Mouse (Mus musculus) thymus, postnatal 14 days (tissue): Measurements from ENCODE around the gene Triobp.
"Not testable (repeated sequence)": the region's sequence is repeated elsewhere in the genome, so short reads cannot be mapped to it uniquely, and the experiment has no call there.

Source experiments
- DNase-seq: peaks from one replicate; pipeline ENCODE4 v3.0.0; 2021

Triobp gene

DNA sequence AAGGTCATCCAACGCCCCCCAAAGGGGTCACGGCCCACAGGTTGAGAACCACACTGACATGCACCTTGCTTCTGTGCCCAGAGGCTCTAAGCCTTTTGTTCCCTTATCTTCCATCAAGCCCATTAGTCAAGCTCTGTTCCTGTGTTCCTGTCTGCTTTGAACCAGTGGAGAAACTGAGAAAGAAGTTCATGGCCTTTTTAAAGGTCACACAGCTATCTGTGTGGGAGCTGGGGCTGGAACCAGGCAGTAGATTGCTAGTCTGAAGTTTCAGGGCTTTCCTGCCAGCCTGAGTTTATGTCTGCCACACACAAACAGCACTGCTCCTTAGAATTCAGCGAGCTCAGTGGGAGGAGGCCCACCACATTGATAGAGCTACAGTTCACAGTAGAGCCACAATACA is 55.6 kb downstream of the Triobp start:
- no peak for DNase-seq

DNA sequence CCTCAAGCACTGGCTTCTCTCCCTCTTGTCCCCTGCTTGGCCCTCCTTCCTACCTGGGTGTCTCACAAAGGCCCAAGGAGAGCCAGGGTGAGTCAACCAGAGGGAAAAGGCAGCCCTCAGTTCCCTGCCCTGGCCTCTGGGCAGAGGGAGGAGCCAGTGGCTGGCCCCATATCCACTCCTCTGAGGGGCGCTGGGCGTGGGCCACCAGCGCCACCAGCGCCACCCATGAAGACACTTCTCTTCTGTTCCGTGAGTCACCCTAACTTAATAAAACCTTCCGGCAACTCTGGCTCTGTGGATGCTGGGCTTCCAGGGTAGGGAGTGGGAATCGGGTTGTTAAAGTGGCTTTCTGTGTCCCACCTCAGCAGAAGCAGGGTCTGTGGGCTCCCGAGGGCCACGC is 58.1 kb downstream of the Triobp start:
- no peak for DNase-seq

DNA sequence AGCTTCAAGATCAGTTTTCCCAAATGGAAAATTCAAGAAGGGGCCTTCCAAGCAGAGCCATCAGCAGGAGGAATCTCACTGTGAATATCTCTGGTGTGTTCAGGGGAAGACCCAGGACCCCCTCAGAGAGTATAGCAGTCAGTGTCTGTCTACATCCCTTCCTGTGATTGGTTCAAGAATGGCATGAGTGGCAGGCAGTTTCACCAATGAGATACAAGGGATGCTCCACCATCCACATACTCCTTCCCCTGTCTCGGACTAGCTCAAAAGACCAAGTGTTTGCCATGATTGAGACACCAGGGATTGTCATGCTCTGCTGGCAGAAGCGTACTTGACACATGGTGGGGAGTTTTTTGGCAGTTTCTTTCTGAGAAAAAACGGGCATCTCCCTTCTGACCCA is 59.1 kb downstream of the Triobp start:
- peak; percentile 30 for DNase-seq

DNA sequence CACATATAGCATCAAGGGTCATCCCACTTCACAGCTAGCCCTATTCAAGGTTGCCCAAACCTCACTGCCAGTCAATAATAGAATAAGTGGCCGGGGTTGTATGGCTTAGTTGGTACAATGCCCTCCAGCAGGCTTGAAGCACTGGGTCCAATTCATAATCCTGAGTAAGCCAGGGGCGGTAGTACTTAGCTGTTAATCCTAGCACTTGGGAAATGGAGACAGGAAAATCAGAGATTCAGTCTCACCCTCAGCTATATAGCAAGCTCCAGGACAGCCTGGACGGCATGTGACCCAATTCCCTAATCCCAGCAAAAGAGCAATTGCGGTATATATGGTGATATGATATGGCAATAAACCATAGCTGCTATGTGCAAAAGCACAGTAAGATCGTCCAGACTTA is 59.5 kb downstream of the Triobp start:
- no peak for DNase-seq

DNA sequence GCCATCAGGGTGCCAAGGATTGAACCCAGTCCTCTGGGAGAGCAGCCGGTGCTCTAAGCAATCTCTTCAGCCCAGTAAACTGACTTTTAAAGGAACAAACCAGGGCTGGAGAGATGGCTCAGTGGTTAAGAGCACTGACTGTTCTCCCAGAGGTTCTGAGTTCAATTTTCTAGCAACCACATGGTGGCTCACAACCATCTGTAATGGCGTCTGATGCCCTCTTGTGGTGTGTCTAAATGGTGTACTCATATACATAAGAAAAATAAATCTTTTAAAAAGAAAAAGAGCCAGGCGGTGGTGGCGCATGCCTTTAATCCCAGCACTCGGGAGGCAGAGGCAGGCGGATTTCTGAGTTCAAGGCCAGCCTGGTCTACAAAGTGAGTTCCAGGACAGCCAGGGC is 60.3 kb downstream of the Triobp start:
- not testable (repeated sequence) for DNase-seq

DNA sequence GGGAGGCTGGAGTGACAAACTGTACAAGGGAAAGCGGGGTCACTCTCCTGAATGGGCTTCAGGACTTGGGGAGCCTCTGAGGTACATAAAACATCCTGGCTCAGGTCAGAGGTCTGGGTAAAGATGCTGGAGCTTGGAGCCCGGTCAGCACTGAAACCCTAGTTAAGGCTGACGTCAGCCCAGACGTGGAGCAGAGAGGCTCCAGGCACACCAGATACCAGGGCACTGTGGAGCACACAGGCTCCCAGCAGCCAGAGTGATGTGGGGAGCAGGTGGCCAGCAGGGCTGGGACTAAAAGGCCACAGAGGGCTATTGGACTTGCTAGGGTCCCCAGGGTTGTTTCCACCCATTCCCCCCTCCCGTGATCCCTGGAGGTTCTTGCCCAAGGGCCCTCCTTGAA is 62.2 kb downstream of the Triobp start:
- DNase-seq: no peak

DNA sequence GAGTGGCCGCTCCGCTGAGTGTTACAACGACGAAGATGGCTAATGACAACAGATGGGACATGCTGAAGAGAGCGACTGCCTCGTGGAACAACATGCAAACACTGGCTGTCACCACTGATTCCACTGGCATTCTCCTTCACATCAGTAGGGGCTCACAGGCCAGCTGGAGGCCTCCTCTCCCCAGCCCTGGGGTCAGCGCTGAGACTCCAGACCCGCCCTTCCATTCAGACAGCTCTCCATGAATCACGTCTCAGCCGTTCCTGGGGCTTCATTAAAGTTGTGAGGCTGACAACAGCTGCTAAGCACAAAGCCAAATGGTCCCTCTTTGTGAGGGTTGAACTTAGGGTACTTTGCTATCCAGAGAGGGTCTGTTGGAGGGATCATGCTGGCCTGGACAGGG is 64.0 kb downstream of the Triobp start:
- no peak for DNase-seq

DNA sequence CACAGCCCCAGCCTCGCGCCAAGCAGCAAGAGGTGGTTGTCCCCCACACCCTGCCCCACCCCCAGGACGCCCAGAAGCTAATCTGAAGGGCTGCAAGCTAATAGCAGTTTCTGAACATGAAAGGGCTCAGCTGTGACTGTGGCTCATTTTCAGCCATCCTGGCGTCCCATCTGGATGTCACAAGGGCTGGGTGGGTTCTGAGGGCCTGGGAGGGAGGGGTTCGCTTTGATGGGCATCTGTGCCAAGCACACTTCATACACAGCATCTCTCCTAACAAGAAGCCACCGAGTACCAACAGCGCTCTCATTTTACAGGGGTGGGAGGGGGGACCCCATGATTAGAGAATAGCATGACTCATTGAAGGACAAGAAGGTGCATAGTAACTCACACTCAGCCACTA is 65.9 kb downstream of the Triobp start:
- no peak for DNase-seq

DNA sequence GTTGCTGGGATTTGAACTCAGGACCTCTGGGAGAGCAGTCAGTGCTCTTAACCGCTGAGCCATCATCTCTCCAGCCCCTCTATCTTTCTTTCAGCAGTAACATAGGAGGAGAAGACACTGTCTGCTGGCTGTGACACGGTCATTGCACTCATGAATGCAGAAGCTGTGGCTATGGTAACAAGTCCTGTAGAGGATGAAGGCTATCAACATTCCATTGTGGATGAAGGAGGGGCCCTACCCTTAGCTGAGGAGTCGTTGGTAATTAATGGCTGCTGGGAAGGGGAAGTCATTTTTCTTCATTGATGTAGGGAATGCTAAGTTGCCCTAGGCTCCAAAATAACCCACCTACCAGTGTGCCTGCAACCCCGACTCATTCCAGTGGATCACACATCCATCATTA is 70.7 kb downstream of the Triobp start:
- no peak for DNase-seq

DNA sequence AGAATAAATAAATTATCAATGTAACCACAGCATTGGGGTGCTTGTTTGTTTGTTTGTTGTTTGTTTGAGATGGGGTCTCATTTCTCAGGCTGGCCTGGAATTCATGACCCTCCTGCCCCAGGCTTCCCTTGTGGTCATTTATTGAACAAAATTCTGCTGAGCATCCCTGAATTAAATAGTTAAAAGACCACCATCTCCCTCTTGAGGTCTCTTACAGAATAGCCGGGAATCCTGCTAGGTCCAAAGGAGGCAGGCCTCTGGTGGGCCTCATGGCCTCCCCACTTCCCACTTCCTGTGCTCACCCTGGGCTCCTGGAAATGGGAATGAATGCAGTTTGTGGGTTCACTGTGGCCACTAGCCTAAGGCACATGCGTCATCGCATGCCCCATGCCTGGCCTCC is 71.4 kb downstream of the Triobp start:
- no peak for DNase-seq

DNA sequence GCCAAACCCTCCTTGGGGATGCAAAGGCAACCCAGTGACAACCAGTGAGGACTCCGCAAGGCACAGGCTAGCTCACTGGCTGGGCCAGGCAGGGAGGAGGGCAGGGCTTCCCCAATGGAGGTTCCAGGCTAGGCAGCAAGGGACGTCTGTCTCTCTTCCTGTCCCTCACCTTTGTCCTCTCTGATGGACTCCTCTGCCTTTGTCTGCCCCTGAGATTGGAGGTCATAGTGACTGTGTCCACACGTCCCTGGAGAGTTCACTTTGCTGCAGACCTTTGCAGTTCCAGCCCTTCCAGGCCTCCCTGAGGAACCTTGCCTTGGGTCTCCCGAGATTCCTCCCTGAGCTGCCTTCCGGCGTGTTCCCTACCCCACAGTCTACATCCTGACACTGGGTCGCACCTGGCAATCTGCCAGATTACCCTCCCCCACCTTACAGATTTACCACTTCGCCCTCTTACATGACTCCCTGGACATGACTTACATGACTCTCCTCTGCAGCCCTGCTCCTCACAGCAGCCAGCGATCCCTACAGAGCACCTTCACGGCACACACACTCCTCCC is 75.2 kb downstream of the Triobp start:
- no peak for DNase-seq

DNA sequence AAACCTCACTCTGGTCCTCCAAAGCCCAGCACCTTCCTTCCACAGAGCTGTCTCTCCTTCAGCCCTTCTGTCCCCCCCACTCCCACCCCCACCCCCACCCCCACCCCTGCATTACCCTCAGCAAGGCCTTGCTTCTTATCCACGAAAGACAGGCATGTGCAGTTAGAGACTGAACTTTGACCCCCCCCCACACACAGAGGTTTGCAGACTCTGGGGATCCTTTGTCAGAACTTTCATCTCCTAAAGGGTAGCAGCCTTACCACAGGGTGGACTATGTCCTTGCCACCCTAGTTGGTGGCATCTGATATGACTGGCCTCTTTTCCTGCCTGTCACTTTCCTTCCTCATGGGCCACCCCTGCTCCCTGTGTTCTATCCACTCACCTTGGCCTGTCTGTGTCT is 75.8 kb downstream of the Triobp start:
- DNase-seq: no peak

DNA sequence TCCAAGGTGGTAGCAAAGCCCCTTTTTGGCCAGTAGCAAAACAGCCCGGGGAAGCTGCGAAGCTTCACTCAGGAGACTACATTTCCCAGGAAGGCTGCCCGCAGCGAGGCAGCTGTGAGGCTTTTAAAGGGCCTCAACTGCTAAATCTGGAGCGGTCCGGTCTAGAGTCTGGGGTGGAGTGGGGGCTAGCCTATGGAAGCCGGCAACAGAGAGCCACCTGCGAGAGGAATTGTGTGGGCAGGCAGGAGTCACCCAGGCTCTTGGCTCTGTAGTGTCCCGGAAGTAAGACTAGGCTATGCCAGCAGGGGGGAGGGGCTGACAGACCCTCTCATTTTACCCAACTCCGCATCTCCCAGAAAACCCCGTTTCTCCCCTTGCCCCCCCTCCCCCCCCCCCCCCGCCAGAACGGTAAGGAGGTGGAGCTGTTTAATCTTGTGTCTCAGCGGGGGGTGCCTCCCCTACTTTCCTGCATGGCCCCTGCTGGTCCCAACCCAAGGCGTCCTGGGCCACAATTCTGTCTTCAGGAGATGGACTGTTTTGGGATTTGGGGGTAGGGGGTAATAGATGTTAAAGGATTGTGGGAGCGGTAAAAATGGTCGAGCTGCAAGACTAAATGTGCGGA is 78.3 kb downstream of the Triobp start:
- DNase-seq: no peak

DNA sequence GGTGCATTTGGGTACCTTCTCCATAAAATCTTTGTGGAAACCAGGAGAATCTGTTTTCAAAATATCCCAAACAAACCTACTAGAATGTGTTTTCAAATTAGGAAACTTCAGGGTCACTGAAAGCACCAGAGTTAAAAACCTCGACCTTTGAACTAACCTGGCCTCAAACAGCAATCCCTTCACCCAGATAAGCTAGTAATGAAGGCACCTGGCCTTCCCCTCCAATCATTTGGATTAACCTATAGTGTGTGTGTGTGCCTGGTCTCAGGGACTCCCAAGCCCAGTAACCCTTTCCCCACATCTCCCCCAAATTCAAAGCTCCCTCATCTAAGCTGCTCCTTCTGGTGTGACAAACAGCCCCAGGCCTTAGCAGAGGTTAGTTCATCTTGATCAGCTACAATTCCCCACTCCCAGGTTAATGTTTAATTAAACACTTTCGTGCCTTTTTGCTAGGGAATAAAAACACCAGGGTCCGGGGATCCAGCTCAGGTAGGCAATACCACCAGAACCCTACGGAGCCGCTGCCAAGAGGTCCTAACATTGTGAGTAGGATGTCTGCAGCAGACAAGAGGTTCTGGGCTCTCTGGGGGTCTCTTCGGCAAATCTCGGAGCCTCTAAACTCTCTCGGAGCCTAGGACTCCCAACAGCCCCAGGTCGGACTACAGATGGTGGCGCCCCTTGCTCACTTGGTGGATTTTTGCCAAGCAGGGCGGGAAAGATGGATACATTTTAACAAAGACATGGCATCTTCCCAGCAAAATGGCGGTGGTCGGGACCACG is 79.2 kb downstream of the Triobp start:
- no peak for DNase-seq

DNA sequence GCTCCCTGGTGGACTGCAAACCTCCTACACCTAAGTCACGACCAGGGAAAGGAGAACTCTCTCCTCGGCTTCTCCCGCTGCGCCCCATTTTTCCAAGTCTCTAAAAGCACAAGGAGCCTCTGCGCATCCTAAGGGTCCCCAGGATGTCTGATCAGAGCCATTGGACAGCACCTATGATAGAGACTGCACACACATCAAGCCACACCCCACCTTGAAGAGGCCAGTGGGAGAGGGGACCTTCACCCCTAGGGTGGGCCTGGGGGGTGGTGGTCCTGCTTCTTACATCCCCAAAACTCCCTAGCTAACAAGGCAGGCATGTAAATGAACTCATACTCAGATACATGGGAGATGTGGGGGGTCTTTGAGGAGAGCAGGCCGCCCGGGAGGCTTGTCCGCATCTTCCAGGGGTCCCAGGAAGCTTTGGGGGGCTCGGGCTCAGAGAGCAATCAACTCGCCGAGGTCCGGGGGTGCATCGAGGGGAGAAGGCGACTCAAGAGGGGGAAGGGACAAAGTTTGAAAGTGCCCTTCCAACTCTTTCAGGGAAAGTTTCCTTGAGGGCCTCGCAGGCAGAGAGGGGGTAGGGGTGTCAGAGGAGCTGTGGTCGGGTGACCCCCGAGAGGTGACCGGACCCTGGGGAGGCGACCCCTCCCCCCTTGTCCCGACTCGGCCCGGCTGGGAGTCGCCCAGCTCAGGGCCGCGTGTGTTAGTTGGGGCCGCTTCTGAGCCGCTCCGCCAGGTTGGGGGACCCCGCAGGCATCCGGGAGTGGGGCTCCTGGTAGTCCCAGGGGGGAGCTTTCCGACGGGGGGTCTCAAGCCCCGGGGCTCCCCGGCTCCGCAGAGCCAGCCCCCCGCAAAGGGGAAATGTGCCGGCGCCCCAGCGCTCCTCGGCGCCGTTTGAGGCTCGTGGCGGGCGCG is 80.0 kb downstream of the Triobp start:
- DNase-seq: peak; percentile 45

DNA sequence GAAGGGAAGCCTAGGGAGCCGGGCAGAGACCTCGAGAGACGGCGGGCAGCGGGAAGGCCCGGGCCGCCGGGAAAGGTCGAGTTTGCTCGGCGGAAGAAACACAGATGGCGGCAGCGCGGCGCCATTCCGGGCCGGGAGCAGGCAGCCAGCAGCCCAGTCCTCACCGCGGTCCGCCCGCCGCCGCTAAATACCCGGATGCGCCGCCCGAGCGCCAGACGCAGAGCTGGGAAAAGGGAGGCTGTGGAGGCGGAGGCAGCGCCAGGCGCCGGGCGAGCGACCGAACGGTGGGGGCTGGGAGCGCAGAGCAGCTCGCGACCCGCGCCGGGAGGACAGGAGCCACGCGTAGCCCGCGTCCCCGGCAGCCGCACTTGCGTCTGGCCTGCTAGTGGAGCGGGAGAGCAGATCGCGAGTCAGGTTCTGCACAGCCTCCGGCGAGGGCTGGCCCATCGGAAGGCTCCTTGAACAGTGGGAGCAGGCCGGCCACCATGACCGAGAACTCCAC is 80.8 kb downstream of the Triobp start, which contains the start of gene H1f0:
Gene H1f0 (plus strand): TSS at position 214 of the 502 bp plus-strand sequence.
- DNase-seq: peak; percentile 90

DNA sequence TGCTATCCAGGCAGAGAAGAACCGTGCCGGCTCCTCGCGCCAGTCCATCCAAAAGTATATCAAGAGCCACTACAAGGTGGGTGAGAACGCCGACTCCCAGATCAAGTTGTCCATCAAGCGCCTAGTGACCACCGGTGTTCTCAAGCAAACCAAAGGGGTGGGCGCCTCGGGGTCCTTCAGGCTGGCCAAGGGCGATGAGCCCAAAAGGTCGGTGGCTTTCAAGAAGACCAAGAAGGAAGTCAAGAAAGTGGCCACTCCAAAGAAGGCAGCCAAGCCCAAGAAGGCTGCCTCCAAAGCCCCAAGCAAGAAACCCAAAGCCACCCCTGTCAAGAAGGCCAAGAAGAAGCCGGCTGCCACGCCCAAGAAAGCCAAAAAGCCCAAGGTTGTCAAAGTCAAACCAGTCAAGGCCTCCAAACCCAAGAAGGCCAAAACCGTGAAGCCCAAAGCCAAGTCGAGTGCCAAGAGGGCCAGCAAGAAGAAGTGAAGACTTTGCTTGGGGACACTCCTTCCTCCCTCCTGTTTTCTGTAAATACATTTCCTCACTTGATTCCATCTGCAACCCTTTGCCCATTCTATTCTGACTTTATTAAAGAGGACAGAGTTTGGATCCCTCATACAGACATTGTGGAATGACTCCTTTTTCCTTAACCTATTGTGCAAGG is 81.4 kb downstream of the Triobp start:
- DNase-seq: no peak

DNA sequence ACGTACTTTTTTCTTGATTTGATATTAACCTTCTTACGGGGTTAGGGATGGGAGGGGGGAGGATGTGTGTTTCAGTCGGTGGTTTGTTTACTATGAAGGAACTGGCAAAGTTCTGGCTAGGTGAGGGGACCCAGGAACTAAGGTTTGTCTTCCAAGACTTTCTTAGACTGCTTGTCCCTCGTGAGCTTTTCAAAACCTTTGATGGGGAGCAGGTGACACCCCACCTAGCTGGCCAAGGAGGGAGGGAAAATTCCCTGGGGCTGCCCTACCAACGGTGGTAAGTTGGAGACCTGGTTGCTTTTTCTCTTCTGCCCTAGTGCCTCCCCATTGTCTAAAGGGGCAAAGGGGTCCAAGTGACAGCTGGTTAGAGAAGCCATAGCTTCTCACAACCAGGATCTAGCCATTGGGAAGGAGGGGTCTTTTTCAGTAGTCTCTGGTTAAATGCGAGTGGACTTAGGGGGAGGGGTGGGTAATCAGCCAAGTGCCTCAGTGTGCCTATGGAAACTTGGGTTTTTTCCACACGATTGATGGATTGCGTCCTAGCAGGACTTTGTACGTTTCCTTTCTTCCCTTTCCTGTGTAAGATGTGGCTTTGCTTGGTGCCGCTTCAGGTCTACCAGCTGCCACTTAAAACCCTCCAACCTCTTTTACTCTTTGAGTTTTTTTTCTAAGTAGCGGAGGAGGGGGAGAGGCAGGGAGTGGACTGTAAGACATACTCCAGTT is 82.2 kb downstream of the Triobp start:
- peak; percentile 46 for DNase-seq

DNA sequence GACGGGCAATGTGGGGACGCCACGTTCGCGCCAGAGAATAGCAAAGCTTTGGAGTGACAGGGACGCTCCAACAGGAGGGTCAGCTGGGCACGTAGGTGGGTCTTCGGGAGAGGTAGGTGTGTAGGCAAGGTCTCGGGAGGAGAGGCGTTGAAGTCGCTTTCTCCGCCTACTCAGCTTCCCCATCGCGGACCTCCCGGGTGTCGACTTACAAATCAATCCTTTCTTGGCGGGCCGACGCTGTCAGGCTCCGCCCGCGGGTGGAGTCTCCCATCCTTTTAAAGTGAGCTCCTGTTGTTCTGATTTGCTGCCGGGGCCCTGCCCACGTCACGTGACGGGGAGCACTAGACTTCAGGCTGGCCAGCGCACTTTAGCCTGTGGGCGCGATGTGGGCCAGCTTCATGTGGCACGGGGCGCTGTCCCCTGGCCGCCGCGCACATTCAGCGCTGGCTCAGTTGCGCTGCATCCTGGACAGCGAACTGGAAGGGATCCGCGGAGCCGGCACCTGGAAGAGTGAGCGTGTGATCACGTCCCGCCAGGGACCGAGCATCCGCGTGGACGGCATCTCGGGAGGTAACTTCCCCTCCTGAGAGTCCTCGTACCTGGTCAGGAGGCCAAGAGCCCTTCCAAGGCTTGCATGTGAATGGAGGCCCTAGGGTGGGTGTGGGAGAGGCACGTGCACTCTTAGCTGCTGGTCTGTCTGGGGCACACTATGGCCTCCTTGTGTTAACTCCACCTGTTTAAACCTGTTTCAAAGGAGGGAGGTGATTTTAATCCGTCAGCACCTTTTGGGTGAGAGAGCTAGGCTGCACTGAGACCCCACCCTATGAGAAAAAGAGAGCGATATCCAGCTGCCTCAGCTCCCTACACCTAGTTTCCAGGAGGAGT is 83.3 kb downstream of the Triobp start:
- peak; percentile 69 for DNase-seq

DNA sequence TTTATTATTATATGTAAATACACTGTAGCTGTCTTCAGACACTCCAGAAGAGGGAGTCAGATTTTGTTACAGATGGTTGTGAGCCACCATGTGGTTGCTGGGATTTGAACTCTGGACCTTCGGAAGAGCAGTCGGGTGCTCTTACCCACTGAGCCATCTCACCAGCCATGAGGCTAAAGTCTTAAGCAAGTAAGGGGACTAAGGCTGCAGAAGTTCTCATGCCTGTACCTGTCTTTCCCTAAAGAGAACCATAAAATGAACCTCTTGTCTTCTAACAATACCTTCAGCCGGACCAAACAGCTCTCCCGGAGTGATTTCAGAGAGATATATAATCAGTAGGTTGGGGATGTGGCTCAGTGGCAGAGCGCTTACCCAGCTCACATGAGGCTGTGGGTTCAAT is 84.4 kb downstream of the Triobp start:
- not testable (repeated sequence) for DNase-seq

DNA sequence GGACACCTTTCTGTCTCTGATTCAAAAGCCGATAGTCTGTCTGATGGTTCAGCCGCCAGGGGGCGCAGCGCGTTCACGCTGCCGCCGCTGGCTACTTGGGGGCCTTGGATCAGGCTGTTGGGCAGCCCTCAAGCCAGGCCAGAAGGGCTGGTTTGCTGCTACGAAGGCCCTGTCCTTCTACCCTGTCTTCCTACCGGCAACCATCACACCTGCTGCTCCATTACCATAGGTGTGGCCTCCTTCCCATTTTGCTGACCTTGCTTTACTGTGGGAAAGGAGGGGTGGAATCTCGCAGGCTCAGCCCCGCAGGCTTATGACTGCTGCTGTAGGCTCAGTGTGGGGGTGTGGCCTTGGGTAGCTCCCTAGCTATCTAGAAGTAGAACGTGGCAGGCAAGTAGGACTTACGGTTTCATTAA is 90.4 kb downstream of the Triobp start:
- peak; percentile 73 for DNase-seq
